Mouse (Mus musculus) large intestine, adult 2 months (tissue): ENCODE measurements around the gene Slc16a1. TPM values are rescaled to one million over a fixed set of nuclear protein-coding genes. Genes with fewer than 3 reads are reported as not detected.

Experiments
- DNase-seq: peaks from one replicate; pipeline ENCODE4 v3.0.0-alpha.2; 2012; ENCODE audit warnings: low read depth, low spot score
- WGBS: fragments of 180-500 bp; shearing (Covaris S2); methylation state at CpG from one replicate; pipeline ENCODE4 v1.1.7; 2018; 5-methylcytosine and 5-hydroxymethylcytosine counted together
- polyA plus RNA-seq: library from polyadenylated mRNA; depleted of rRNA; stranded (reverse); fragments of >200 nt; gene quantifications from 2 replicates; pipeline ENCODE4 v1.2.3, GENCODE M21; 2012

Gene Slc16a1
- polyA plus RNA-seq, 1 experiment = 26.8 TPM

- WGBS = 10% methylated on average over 38 of the region's 38 CpGs
- DNase-seq = no peak
Measured at GRCm38 (mm10) chr3:104637427-104638402, 753 bp upstream of the Slc16a1 start.

- no peak for DNase-seq
- under 1% methylated on average over 58 of the region's 58 CpGs for WGBS
Measured at GRCm38 (mm10) chr3:104638932-104639748, 672 bp downstream of the Slc16a1 start.

- WGBS = 22% methylated on average over 10 of the region's 10 CpGs
- no peak for DNase-seq
Measured at GRCm38 (mm10) chr3:104639749-104640368, 1.4 kb downstream of the Slc16a1 start.

GRCm38 (mm10) chr3:104640855-104641254 lies 2.4 kb downstream of the Slc16a1 start:
- DNase-seq = no peak

GRCm38 (mm10) chr3:104641313-104641712 lies 2.8 kb downstream of the Slc16a1 start:
- no peak for DNase-seq
- WGBS = 30% methylated on average over 1 of the region's 1 CpGs

GRCm38 (mm10) chr3:104643113-104643512 lies 4.6 kb downstream of the Slc16a1 start:
- no peak for DNase-seq
- 52% methylated on average over 4 of the region's 4 CpGs for WGBS

GRCm38 (mm10) chr3:104643810-104644270 lies 5.4 kb downstream of the Slc16a1 start:
- 4% methylated on average over 2 of the region's 2 CpGs for WGBS
- DNase-seq = no peak

GRCm38 (mm10) chr3:104644371-104644770 lies 5.9 kb downstream of the Slc16a1 start:
- 70% methylated on average over 1 of the region's 1 CpGs for WGBS
- no peak for DNase-seq

- WGBS = 84% methylated on average over 4 of the region's 4 CpGs
Measured at GRCm38 (mm10) chr3:104654219-104654618, 15.8 kb downstream of the Slc16a1 start.

GRCm38 (mm10) chr3:104654921-104655320 lies 16.5 kb downstream of the Slc16a1 start:
- WGBS = 52% methylated on average over 4 of the region's 4 CpGs
- no peak for DNase-seq

More at GRCm38 (mm10) chr3:104654219-104654618, 15.8 kb downstream of the Slc16a1 start:
- no peak for DNase-seq

GRCm38 (mm10) chr3:104658706-104659105 lies 20.2 kb downstream of the Slc16a1 start:
- DNase-seq = no peak
- 66% methylated on average over 2 of the region's 2 CpGs for WGBS

- DNase-seq = no peak
- 78% methylated on average over 4 of the region's 4 CpGs for WGBS
Measured at GRCm38 (mm10) chr3:104659758-104660157, 21.3 kb downstream of the Slc16a1 start.

- 35% methylated on average over 3 of the region's 3 CpGs for WGBS
- DNase-seq = no peak
Measured at GRCm38 (mm10) chr3:104660522-104660921, 22.1 kb downstream of the Slc16a1 start.

- WGBS = 13% methylated on average over 4 of the region's 4 CpGs
- no peak for DNase-seq
Measured at GRCm38 (mm10) chr3:104662007-104662406, 23.5 kb downstream of the Slc16a1 start.

- DNase-seq = no peak
- WGBS = 43% methylated on average over 11 of the region's 11 CpGs
Measured at GRCm38 (mm10) chr3:104662926-104663325, 24.5 kb downstream of the Slc16a1 start.

- 20% methylated on average over 4 of the region's 4 CpGs for WGBS
- no peak for DNase-seq
Measured at GRCm38 (mm10) chr3:104666950-104667349, 28.5 kb downstream of the Slc16a1 start.

GRCm38 (mm10) chr3:104667451-104667850 lies 29.0 kb downstream of the Slc16a1 start:
- WGBS = 39% methylated on average over 10 of the region's 10 CpGs
- no peak for DNase-seq

GRCm38 (mm10) chr3:104668989-104669388 lies 30.5 kb downstream of the Slc16a1 start:
- DNase-seq = no peak
- WGBS = 49% methylated on average over 5 of the region's 5 CpGs

- WGBS = 19% methylated on average over 1 of the region's 1 CpGs
- no peak for DNase-seq
Measured at GRCm38 (mm10) chr3:104669856-104670182, 31.4 kb downstream of the Slc16a1 start.
